Mouse (Mus musculus): Measurements from ENCODE around the gene Sdhc.
A peak's percentile ranks its signal among the peaks of the same experiment; 100 is the strongest.
"Not testable (repeated sequence)": the region's sequence is repeated elsewhere in the genome, so short reads cannot be mapped to it uniquely, and the experiment has no call there.

Sdhc gene

GRCm38 (mm10) chr1:171078419-171078818, 72.0 kb downstream of the Sdhc start:
- not testable (repeated sequence) for DNase-seq

- peak; percentile 47 for DNase-seq
Measured at GRCm38 (mm10) chr1:171077955-171078354, 72.4 kb downstream of the Sdhc start.

- not testable (repeated sequence) for DNase-seq
Measured at GRCm38 (mm10) chr1:171077192-171077591, 73.2 kb downstream of the Sdhc start.
